Mouse (Mus musculus): ENCODE measurements around the gene Bptf. TPM values are rescaled to one million over a fixed set of nuclear protein-coding genes. Genes with fewer than 3 reads are reported as not detected.

Gene Bptf
- total and polyA plus RNA-seq, 2 experiments from 2014 or later, result 20.4 to 41.5 TPM

- Histone ChIP-seq H3K4me2 (ENCODE audit: low read depth, low read length, poor library complexity, severe bottlenecking) (no peak overlapping the region), H3K9ac (replicated peaks; ENCODE audit: low read length, poor library complexity, severe bottlenecking) (no peak overlapping the region), H3K9me3 (ENCODE audit: low read length) (no peaks in the 10 kb centered on the region), H3K27me3 (ENCODE audit: insufficient read depth, low read length) (no peaks in the 10 kb centered on the region), H3K4me3 (ENCODE audit: low read depth, low read length) (no peak overlapping the region), H3K36me3 (ENCODE audit: insufficient read depth, low read length) (no peaks in the 10 kb centered on the region), H3K27ac (ENCODE audit: low read depth, low read length) (no peak overlapping the region), H3K4me1 (ENCODE audit: insufficient read depth, low read length) (0 out of 2 replicates have a peak, but pooled peaks cover 8% of the 10 kb centered on the region)
- TF ChIP-seq CTCF (IDR thresholded peaks at IDR 0.05), result no peak
- ATAC-seq (ENCODE audit: low FRiP score) (no peak), DNase-seq (ENCODE audit: low spot score) (no peak)
- 53% methylated on average over 19 of the region's 19 CpGs for WGBS
Measured at GRCm38 (mm10) chr11:107029536-107029935, 102.4 kb downstream of the Bptf start.

- 0 out of 2 replicates have a peak, but pooled peaks cover 9% of the 10 kb centered on the region for H3K4me1 ChIP-seq (ENCODE audit: insufficient read depth, low read length)
- no peak for DNase-seq (ENCODE audit: low spot score)
- 66% methylated on average over 6 of the region's 6 CpGs for WGBS
- peak overlapping the region; percentile 73 for H3K9ac ChIP-seq (replicated peaks; ENCODE audit: low read length, poor library complexity, severe bottlenecking)
- H3K27me3 ChIP-seq (ENCODE audit: insufficient read depth, low read length), result no peaks in the 10 kb centered on the region
- TF ChIP-seq CTCF (IDR thresholded peaks at IDR 0.05), result no peak
- ATAC-seq (ENCODE audit: low FRiP score), result no peak
- no peaks in the 10 kb centered on the region for H3K36me3 ChIP-seq (ENCODE audit: insufficient read depth, low read length)
- H3K27ac ChIP-seq (ENCODE audit: low read depth, low read length), result peak overlapping the region; percentile 85
- no peaks in the 10 kb centered on the region for H3K9me3 ChIP-seq (ENCODE audit: low read length)
- peak overlapping the region; percentile 59 for H3K4me3 ChIP-seq (ENCODE audit: low read depth, low read length)
- peak overlapping the region; percentile 64 for H3K4me2 ChIP-seq (ENCODE audit: low read depth, low read length, poor library complexity, severe bottlenecking)
Measured at GRCm38 (mm10) chr11:107028754-107029153, 103.2 kb downstream of the Bptf start.

- H3K27me3 ChIP-seq (ENCODE audit: insufficient read depth, low read length), result no peaks in the 10 kb centered on the region
- H3K4me2 ChIP-seq (ENCODE audit: low read depth, low read length, poor library complexity, severe bottlenecking), result peak overlapping the region; percentile 64
- H3K36me3 ChIP-seq (ENCODE audit: insufficient read depth, low read length), result no peaks in the 10 kb centered on the region
- H3K4me3 ChIP-seq (ENCODE audit: low read depth, low read length), result peak overlapping the region; percentile 59
- DNase-seq (ENCODE audit: low spot score), result no peak
- WGBS, result 2% methylated on average over 29 of the region's 29 CpGs
- TF ChIP-seq CTCF (IDR thresholded peaks at IDR 0.05), result no peak
- no peaks in the 10 kb centered on the region for H3K9me3 ChIP-seq (ENCODE audit: low read length)
- peak overlapping the region; percentile 85 for H3K27ac ChIP-seq (ENCODE audit: low read depth, low read length)
- H3K9ac ChIP-seq (replicated peaks; ENCODE audit: low read length, poor library complexity, severe bottlenecking), result peak overlapping the region; percentile 73
- peak; percentile 66; the same call in 1 of the 2 replicates for ATAC-seq (ENCODE audit: low FRiP score)
- H3K4me1 ChIP-seq (ENCODE audit: insufficient read depth, low read length), result 0 out of 2 replicates have a peak, but pooled peaks cover 9% of the 10 kb centered on the region
Measured at GRCm38 (mm10) chr11:107028275-107028618, 103.7 kb downstream of the Bptf start.

- under 1% methylated on average over 99 of the region's 107 CpGs for WGBS
- H3K4me1 ChIP-seq (ENCODE audit: insufficient read depth, low read length), result 0 out of 2 replicates have a peak, but pooled peaks cover 9% of the 10 kb centered on the region
- TF ChIP-seq CTCF (IDR thresholded peaks at IDR 0.05), result no peak
Measured at GRCm38 (mm10) chr11:107027431-107028274, 104.3 kb downstream of the Bptf start.

GRCm38 (mm10) chr11:107026554-107027430, 105.1 kb downstream of the Bptf start:
- 0 out of 2 replicates have a peak, but pooled peaks cover 9% of the 10 kb centered on the region for H3K4me1 ChIP-seq (ENCODE audit: insufficient read depth, low read length)
- H3K4me2 ChIP-seq (ENCODE audit: low read depth, low read length, poor library complexity, severe bottlenecking), result peak overlapping the region; percentile 64
- H3K27me3 ChIP-seq (ENCODE audit: insufficient read depth, low read length), result no peaks in the 10 kb centered on the region
- H3K9me3 ChIP-seq (ENCODE audit: low read length), result no peaks in the 10 kb centered on the region
- 11% methylated on average over 12 of the region's 12 CpGs for WGBS
- peak overlapping the region; percentile 59 for H3K4me3 ChIP-seq (ENCODE audit: low read depth, low read length)
- DNase-seq (ENCODE audit: low spot score) (peak; percentile 42), ATAC-seq (ENCODE audit: low FRiP score) (no peak)
- no peak overlapping the region for H3K9ac ChIP-seq (replicated peaks; ENCODE audit: low read length, poor library complexity, severe bottlenecking)
- H3K27ac ChIP-seq (ENCODE audit: low read depth, low read length), result no peak overlapping the region
- TF ChIP-seq CTCF (IDR thresholded peaks at IDR 0.05), result no peak
- H3K36me3 ChIP-seq (ENCODE audit: insufficient read depth, low read length), result no peaks in the 10 kb centered on the region

More at GRCm38 (mm10) chr11:107027431-107028274, 104.3 kb downstream of the Bptf start:
- H3K27ac ChIP-seq (ENCODE audit: low read depth, low read length), result peak overlapping the region; percentile 85
- DNase-seq (ENCODE audit: low spot score) (peak; percentile 96), ATAC-seq (ENCODE audit: low FRiP score) (peak; percentile 88)
- H3K9me3 ChIP-seq (ENCODE audit: low read length), result no peaks in the 10 kb centered on the region
- peak overlapping the region; percentile 64 for H3K4me2 ChIP-seq (ENCODE audit: low read depth, low read length, poor library complexity, severe bottlenecking)
- no peaks in the 10 kb centered on the region for H3K36me3 ChIP-seq (ENCODE audit: insufficient read depth, low read length)
- H3K27me3 ChIP-seq (ENCODE audit: insufficient read depth, low read length), result no peaks in the 10 kb centered on the region
- H3K4me3 ChIP-seq (ENCODE audit: low read depth, low read length), result peak overlapping the region; percentile 59
- peak overlapping the region; percentile 73 for H3K9ac ChIP-seq (replicated peaks; ENCODE audit: low read length, poor library complexity, severe bottlenecking)

All from midbrain, postnatal 0 days (tissue).